Mouse (Mus musculus): ENCODE data around the gene Tnfrsf11a.
"Not testable (repeated sequence)": the region's sequence is repeated elsewhere in the genome, so short reads cannot be mapped to it uniquely, and the experiment has no call there.

The Tnfrsf11a gene

GRCm38 (mm10) chr1:105786731-105787357 lies 6.3 kb downstream of the Tnfrsf11a start:
- peak in 1 of 2 experiments; percentile 22 for DNase-seq

DNA sequence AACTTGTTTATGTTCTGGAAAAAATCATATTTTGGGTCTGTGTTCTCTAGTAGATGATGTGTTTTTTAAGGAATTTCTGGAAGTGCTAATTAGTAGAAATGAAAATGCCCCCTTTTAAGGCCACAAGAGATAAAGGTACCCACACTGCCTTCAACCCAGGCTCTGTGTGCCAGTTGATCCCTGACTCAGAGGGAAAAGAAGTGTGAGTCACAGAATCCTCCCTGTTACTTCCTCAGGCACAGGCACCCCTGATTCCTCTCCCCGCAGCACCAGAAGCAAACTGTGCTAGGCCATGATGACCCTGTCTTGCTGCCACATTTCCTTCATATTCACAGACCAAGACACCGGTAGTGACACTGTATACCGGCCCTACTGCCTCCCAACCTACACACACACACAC lies 9.6 kb downstream of the Tnfrsf11a start:
- DNase-seq, result no peak

- DNase-seq, result no peak
These were observed 14.2 kb downstream of the Tnfrsf11a start for GRCm38 (mm10) chr1:105794670-105795069.

DNA sequence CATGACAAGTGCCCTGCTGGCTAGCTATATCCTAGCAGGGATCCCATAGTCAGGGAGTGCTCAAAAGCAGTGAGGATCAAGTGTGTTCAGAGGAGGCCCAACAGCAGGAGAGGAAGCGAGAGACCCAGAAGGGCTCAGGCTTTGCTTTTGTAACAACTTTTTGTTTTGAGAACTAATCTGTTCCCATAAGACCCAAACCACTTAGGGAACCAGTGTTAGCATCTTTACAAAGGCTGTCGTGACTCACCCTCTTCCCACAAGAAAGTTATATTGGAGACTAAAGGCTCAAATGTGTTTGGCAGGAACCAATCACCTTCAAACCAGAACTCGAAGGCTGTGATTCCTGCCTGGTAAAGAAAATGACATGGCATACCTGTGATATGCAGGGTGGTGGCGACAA lies 15.2 kb downstream of the Tnfrsf11a start:
- DNase-seq, result no peak

DNA sequence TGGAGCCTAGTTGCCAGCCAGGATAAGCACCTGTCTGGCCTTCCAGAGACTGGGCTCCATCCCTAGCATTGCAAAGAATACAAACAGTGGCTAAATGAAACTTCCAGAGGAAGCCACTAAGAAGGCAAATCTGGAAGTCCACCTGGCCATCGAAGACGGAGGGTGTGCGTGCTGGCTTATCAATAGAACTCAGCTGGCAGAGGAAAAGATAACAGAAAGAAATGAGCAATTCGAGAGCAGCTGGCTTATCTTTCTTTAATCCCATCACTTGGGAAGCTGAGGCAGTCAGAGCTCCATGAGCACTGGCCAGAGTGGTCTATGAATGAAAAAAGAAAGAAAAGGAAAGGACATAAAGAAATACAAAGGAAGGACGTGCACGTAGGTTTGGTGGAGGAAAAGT lies 20.1 kb downstream of the Tnfrsf11a start:
- DNase-seq, result no peak

- no peak for DNase-seq
These were observed 20.7 kb downstream of the Tnfrsf11a start for GRCm38 (mm10) chr1:105801252-105801651.

GRCm38 (mm10) chr1:105802941-105803340 lies 22.4 kb downstream of the Tnfrsf11a start:
- DNase-seq, result no peak

GRCm38 (mm10) chr1:105804285-105804684 lies 23.8 kb downstream of the Tnfrsf11a start:
- no peak for DNase-seq

DNA sequence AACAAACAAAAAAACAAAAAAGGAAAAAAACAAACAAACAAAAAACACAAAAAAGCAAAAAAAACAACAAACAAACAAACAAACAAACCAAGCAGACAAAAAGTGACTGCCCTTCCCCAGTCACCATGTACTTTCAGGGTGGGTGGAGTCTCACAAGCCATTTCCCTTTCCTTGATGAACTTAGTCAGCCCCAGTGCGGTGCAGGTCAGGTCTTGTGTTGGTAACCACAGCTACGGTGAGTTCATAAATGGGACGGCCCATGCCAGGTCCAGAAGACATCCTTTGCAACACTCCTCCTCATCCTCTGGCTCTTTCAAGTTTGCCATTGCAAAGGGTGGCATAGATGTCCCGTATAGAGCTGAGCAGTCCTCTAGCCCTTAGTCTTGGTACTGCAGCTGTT lies 25.0 kb downstream of the Tnfrsf11a start:
- DNase-seq, result no peak

DNA sequence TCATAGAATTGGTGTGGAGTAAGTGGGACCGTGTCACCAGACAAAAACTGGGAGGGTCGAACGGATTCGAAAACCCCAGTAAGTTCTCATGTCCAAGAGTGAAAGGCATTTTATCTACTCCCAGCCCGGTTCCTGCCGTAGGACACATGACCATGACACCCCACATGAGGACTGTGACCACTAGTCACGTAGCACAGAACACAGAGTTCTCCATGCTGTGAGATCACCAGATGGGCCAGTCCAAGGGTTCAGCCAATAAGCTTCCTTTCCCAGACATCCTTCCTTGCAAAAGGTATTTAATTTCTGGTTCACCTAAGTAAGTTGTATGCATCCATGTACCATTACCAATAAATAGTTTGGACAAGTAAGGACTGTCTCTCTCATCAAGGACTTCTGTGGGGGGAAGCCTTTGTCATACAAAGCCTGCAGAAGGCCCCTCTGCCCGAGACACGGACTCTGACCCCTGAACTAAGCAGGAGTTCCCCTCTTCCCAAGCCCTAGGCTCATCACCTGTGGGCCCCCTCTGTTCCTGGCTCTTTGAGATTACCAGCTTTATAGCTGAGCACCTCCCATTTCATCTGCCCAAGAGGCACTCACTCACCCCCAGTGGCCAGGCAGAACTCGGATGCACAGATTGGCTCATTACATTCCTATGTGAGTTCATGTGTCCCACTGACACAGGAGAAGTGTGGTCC lies 26.7 kb downstream of the Tnfrsf11a start:
- DNase-seq, result no peak

DNA sequence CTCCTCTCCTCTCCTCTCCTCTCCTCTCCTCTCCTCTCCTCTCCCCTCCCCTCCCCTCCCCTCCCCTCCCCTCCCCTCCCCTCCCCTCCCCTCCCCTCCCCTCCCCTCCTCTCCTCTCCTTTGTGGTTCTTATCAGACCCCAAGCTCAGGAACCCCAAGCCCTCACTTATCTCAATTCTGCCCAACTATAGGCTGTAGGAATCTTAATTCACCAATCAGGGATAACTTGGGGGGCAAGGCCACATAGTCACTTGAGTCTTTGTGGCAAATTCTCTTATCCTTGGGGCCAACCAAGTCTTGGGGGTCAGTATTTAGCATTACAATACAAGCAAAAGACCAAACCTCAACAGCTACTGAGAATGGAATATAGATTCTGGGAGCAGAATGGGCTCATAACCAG lies 31.5 kb downstream of the Tnfrsf11a start:
- not testable (repeated sequence) for DNase-seq

DNA sequence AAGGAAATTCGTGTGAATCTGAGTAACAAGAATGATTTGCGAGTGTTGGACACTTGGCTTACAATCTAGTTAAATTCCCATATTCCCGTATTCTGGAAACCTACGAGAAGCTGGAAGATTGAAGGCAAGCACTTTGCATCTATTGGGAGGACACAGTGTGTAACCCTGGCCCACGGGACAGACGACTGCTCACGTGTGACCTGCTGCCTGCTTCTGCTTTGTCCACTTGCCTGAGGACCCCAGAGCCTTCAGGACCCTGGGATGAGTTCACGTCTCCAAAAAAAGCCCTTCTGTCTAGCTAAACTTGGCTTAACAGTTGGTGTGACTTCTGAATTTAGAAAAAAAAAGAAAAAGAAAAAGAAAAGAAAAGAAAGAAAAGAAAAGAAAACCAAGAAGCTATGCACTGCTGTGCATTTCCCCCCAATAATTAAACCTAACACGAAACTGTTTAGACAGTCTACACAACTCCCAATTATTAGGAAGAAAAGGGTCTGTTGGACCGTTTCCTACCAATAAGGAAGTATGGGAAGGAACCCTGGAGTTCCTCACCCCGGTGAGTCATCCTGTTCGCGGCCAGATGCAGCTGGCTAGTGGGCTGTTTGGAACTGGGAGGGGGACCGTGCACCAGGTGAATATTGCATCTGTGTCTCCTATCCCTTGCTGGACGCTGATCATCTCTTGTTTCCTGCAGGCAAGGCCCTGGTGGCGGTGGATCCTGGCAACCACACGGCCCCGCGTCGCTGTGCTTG lies 32.6 kb downstream of the Tnfrsf11a start:
- DNase-seq, result peak; percentile 41 to 49

DNA sequence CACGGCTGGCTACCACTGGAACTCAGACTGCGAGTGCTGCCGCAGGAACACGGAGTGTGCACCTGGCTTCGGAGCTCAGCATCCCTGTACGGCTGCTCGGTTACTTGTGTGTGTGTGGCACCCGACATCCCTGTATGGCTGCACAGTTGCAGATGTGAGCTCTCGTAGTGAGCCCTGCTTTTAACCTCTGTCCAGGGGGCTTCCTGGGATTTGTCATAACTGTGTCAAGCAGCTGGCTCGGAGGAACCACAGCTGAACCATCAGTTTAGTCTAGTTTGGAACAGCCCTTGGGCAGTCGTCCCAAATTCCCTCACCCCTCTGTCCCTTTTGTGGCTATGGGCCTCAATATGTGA lies 33.2 kb downstream of the Tnfrsf11a start:
- peak; percentile 29 to 45 for DNase-seq

GRCm38 (mm10) chr1:105814402-105815270 lies 34.1 kb downstream of the Tnfrsf11a start:
- no peak for DNase-seq

DNA sequence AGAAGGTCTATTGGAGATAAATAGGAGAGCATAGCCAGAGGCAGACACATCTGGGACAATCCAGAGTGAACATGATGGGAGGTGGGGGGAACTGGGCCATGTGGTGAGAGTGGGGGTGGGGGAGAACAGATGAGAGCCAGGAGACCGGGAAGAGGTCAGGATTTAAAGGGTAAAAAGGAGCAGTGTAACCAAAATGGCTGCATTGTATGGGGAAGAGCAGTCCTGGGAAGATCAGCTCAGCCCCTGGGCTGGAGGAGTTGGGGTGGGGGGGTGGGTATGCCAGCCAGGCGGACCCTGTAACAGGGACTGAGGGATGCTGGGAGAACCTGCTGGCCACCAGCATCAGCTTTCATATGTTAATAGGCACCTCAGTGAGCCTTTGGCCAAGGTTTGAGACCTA lies 34.8 kb downstream of the Tnfrsf11a start:
- DNase-seq, result no peak

- no peak for DNase-seq
These were observed 35.2 kb downstream of the Tnfrsf11a start for GRCm38 (mm10) chr1:105815736-105816135.

DNA sequence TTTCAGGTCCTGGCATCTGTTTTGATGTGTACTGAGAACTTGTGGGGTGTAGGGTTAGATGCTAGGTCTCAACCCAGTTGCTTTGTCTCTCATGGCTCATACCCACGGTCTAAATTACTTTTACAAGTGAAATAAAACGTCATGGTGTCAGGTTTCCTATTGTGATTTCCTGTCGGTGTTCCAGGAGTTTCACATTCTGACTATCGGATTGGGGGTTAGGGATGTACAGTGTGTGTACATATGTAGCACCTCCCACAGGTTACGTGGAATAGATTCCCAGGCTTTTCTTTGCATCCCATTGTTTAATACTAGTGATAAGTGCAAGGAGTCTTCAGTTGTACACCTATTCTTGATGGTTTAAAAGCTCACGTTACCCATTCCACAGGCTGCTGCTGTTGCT lies 38.5 kb downstream of the Tnfrsf11a start:
- no peak for DNase-seq

DNA sequence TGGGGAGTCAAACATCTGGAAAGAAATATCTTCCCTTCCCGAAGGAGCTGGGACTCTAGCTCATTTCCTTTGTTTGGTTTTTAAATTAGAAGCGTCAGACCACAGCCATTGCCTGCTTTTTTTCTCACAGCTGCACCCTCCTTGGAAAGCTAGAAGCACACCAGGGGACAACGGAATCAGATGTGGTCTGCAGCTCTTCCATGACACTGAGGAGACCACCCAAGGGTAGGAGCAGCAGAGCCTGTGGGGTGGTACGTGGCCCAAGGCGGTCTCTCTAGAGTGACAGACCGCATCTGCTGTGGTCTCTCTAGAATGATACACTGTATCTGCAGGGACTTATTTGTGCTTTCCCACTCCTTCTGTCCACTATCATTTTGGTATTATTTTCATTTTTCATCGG lies 39.2 kb downstream of the Tnfrsf11a start:
- DNase-seq, result no peak

- DNase-seq, result no peak
These were observed 43.8 kb downstream of the Tnfrsf11a start for GRCm38 (mm10) chr1:105824356-105824755.

DNA sequence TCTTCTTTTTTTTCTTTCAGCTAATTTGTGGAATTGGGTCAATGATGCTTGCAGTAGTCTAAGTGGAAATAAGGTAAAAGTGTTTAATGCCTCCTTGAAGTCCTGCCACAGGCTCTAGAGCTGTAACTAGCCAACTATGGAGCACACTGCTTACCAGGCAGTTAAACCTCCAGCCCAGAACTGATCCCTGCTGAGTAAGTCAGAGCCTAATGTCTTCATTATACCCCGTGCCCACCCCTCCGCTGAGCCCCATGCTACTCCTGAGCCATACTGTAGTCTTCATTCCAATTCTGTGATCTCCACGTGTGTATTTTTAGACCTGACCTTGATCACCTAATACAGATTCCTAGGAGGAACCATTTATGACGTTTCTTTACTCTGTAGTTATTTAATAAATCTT lies 44.5 kb downstream of the Tnfrsf11a start:
- DNase-seq, result no peak

DNA sequence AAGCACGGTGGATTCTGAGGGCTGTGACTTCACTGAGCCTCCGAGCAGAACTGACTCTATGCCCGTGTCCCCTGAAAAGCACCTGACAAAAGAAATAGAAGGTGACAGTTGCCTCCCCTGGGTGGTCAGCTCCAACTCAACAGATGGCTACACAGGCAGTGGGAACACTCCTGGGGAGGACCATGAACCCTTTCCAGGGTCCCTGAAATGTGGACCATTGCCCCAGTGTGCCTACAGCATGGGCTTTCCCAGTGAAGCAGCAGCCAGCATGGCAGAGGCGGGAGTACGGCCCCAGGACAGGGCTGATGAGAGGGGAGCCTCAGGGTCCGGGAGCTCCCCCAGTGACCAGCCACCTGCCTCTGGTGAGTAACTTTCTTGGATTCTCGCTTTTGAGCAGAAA lies 46.9 kb downstream of the Tnfrsf11a start:
- DNase-seq, result no peak

DNA sequence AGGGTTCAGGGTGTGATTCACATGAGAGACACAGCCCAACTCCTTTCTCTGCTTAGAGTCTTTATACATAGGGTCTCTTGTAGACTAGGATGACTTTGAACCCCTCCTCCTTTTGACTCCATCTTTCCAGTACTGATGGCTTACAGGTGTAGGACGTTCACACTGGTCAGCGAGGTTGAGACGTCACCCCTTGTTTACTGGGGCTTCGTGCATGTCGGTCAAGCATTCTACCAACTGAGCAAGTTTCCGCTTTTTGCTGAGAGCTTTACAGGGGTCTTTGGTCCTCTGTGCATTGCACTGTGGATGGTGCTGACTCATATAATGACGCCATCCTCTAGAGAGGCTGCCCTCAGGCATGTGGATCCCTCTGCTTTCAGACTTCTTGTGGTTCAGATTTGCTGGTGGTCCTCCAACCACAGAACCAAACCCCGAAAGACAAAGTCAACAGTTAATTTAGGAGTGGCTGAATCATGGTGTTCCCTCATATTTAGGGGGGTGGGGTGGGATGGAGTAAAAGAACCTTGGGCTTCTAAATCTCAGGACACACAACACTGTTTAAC lies 47.3 kb downstream of the Tnfrsf11a start:
- no peak for DNase-seq

DNA sequence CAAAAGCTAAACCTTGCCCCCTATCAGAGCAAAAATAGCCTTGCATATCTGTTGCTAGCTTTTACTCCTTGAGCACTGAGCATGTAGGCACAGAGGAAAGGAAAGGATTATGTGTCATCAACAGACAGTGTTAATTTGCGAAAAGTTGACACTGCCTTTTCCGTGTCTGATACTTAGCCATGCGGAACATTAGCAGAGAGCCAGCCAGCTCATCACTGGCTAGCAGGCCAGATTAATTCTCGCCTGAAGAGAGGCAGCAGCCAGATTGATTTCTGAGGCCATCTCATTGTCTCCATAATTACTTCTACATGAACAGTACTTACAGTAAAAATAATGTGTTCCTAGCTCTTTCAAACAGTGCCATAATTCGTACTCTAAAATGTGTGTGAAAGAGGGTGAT lies 48.7 kb downstream of the Tnfrsf11a start:
- no peak for DNase-seq
